Mouse (Mus musculus): ENCODE data around the gene Resf1. TPM values are rescaled to one million over a fixed set of nuclear protein-coding genes. Genes with fewer than 3 reads are reported as not detected.
"Not testable (repeated sequence)": the region's sequence is repeated elsewhere in the genome, so short reads cannot be mapped to it uniquely, and the experiment has no call there.

Resf1 gene
- total RNA-seq (2021) = 10 to 100 TPM; 13.3 to 14.5 TPM
- long read RNA-seq, experiment 1, partial matches to known transcripts = 0 of 1 reads
- long read RNA-seq, experiment 1, other reads (novel, unspliced or antisense) = 1 of 1 reads
- long read RNA-seq, experiment 2, partial matches to known transcripts = 0 of 7 reads
- long read RNA-seq, experiment 2, other reads (novel, unspliced or antisense) = 7 of 7 reads

GRCm38 (mm10) chr6:149308956-149309932 lies at the start of gene Resf1:
Gene Resf1 (plus strand): TSS chr6:149309414.
- peak; percentile 85 to 87 for DNase-seq
- intact Hi-C loops (cut with DNase I) = loop anchor here (10.0 kb wide), 1 partner anchor 364 kb away; the partner anchor contains the start of gene Sinhcaf

DNA sequence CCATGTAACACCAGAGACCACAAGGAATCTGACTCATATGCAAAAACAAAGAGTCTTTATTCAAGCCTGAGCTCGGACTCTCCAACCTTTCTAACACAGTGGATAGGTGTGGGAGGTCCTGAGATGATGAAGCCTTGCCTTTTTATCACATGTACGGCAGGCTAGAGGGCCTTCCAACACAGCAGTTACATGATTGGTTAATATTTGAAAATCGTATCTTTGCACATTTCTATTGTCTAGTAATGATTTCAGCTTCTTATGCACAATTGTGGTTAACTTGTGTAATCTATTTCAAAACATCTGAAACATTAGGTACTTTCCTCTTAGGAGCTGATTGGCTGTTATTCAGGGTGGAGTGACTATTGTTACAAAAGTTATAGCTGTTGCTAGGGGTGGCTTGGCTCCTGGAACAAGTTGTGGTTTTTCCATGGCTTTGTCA lies 48.4 kb upstream of the Resf1 start:
- intact Hi-C loops (cut with DNase I) = no loop called here
- DNase-seq = no peak

DNA sequence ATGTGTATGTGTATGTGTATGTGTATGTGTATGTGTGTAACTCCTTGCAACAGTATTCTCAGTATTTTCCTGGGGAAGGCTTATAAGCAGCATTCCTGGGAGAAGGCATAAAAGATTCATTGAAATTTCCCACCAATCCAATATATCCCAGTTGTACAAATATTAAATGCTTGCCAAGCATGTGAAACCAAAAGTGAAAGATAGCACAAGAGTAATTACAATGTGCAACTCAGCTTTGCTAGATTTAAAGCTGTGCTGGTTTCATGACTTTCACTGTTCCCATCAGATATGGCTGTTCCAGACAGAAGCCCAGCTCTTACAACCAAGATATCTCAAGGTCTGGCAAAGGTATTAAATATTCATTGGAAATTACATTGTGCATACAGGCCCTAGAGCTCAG lies 41.3 kb upstream of the Resf1 start:
- no peak for DNase-seq
- intact Hi-C loops (cut with DNase I) = no loop called here

DNA sequence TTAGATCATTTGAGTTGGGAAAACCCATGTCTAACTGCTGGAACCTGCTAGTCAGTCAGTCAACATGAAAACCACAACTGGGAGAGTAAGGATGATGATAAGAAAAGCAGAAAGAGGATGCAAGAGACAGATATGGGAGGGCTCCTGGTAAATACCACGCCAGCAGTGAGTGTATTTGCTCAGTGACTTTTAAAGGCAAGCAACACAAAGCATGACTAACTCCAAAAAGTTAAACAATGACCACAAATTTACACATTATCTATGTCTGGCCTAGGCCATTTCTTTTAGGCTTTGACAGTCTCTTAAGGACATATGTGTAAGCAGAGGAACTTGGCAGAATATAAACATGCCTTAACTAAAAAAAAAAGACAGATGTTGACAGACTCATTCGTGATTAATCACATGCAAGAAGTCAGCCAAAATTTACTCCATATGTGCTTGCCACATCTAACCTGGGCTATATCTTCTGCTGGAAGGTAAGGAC lies 30.9 kb upstream of the Resf1 start:
- DNase-seq = no peak
- intact Hi-C loops (cut with DNase I) = no loop called here

DNA sequence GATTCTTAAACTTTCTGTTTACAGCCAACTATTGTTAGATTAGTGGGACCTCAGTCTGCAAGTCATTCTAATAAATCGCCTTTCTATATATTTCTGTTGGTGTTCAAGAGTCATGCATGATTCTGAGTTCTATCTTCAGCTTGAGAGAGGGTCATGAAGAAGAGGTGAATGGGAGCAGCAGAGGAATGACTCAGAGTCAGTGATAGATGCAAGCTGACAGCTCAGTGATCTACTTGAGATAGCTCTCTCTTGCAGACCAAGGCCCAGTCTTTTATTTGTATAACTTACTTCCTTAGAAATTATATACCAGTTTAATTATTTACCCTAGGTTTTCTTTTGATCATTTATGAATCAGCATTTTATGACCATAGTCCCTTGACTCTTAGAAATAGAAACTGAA lies 30.3 kb upstream of the Resf1 start:
- intact Hi-C loops (cut with DNase I) = no loop called here
- no peak for DNase-seq

GRCm38 (mm10) chr6:149280511-149280910 lies 28.7 kb upstream of the Resf1 start:
- no peak for DNase-seq
- intact Hi-C loops (cut with DNase I) = no loop called here

DNA sequence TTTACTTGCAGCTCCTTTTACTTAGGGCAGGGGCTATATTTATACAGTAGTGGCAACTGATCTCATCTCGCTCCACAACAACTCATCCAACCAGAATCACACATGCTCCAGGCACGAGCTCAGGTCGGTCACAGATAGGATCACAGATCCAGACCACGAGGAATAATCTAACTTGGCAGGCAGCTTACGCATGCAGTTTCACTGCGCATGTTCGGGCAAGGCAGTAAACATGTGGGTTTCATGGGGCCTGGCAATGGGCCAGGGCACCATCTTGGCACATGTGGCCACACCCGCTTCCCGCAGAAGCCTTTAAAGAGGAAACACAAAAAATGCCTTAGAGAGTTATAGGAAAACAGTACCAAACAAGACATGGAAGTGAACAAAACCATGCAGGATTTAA lies 21.0 kb upstream of the Resf1 start:
- DNase-seq; intact Hi-C loops (cut with DNase I): not testable (repeated sequence)

GRCm38 (mm10) chr6:149303231-149303630 lies 6.0 kb upstream of the Resf1 start:
- DNase-seq = not testable (repeated sequence)
- intact Hi-C loops (cut with DNase I) = loop anchor here (10.0 kb wide), 1 partner anchor 358 kb away; the partner anchor contains the start of gene Sinhcaf

DNA sequence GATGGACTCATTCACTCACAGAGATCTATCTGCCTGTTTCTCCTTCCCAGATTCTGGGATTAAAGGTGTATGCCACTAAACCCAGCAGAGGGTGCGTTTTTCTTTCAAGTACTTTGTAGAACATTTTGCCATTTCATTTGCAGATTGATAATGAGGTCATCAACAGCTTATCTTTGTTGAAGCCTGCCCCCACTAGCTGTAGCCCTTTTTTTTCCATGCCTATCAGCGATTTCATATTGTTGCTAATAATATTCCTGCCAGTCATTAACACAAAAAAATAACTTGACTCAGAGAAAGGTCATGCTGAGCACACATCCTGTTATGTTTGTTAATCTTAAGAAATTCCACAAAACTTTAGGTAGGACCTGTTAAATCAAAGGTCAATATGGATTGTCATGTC lies 2.1 kb upstream of the Resf1 start:
- no peak for DNase-seq
- intact Hi-C loops (cut with DNase I) = loop anchor here (10.0 kb wide), 1 partner anchor 362 kb away; the partner anchor contains the start of gene Sinhcaf

DNA sequence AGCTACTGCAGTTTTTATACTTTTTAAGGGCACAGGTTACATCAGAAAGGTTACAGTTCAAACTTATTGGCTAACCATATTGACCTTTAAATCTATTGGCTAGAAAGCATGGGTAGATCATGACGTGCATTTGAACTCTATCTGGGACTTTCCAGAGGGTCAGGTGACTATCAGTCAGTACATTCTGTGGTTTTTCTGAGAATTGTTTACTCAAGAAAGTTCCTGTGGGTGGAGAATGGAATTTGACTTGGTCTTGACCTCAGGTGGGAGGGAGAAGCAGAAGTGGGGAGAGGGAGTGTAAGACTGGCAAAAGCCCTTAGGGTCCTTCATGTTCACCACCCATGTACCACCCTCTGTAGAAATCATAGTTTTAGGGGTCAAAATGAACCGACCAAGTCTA lies 1.4 kb upstream of the Resf1 start:
- intact Hi-C loops (cut with DNase I) = loop anchor here (10.0 kb wide), 1 partner anchor 363 kb away; the partner anchor contains the start of gene Sinhcaf
- DNase-seq = no peak

GRCm38 (mm10) chr6:149310226-149310625 lies 1.0 kb downstream of the Resf1 start:
- no peak for DNase-seq
- intact Hi-C loops (cut with DNase I) = loop anchor here (5.0 kb wide), 1 partner anchor 123 kb away; the partner anchor contains the start of gene Amn1

- intact Hi-C loops (cut with DNase I) = loop anchor here (5.0 kb wide), 1 partner anchor 124 kb away; the partner anchor contains the start of gene Amn1
- DNase-seq = no peak
Measured at GRCm38 (mm10) chr6:149311044-149311443, 1.8 kb downstream of the Resf1 start.

- intact Hi-C loops (cut with DNase I) = loop anchor here (5.0 kb wide), 1 partner anchor 124 kb away; the partner anchor contains the start of gene Amn1
- no peak for DNase-seq
Measured at GRCm38 (mm10) chr6:149311778-149312177, 2.6 kb downstream of the Resf1 start.

DNA sequence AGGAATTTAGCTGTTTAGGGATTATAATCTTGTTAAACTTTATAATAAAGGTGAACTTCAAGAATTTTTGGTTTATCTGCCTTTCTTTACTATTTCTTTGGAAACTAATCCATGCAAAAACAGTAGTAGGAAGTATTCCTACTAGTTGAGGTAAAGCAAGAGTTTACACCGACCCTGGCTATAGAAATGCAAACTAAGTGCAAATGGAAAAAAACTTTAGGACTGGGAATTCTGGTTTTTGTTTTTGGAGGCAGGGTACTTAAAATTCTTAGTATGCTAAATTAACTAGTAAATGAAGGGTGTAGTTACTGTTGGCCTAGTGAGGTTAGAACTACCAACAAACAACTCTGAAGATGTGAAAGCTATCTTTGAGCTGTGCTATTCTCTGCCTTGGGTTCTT lies 3.0 kb downstream of the Resf1 start:
- intact Hi-C loops (cut with DNase I) = loop anchor here (5.0 kb wide), 1 partner anchor 125 kb away; the partner anchor contains the start of gene Amn1

DNA sequence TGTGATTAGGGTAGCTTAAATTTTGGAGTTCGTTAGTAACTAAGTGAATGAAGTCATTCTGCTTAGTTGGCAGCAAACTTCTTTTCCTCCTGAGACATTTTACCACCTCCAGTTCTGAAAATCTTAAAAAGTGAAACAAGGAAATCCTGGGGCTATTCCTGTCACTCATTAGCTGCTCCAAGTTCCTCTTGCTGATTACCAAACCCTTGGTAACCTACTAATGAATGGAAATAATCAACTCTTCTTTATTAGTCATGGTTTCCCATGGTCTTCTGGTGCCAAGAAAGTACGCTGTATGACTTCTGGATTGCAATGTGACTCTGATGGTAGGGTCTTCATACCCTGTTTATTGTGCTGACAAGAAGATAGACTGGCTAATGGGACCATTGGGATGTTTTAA lies 5.7 kb downstream of the Resf1 start:
- DNase-seq = no peak
- intact Hi-C loops (cut with DNase I) = loop anchor here (5.0 kb wide), 1 partner anchor 128 kb away; the partner anchor contains the start of gene Amn1

More for the DNA sequence above, 3.0 kb downstream of the Resf1 start:
- no peak for DNase-seq

DNA sequence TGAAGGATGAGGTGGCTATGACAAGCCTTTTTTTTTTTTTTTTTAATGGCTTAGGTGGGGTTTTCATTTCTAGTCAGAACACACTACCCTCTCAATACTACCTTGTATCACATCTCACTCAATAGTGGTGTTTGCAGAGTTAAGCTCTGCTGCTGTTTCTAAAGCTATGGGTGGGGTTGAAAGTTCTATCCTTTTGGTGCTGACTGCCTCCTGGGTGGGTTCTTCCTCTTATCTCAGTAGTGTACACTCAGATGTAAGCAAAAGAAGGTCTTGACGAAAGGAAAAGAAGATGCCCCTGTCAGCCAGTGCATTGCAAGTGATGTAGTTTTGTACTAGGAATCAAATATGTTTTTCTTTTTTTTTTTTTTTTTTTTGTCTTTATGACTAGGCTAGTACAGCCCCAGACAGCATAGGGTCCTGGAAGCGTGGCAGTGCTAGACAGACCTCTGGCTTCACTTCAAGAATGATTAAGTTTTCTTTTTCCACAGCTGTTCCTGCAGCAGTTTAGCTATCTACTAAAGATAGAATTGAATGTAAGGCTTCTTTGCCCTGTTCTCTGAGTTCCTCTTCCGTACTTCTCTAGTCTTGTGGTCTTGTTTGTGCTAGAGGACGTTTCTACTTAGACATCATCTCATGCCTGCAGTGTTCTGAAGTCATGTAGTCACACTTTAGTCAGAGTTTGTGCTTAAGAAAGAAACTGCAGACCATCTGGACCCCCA lies 14.5 kb downstream of the Resf1 start:
- intact Hi-C loops (cut with DNase I) = no loop called here
- DNase-seq = no peak

DNA sequence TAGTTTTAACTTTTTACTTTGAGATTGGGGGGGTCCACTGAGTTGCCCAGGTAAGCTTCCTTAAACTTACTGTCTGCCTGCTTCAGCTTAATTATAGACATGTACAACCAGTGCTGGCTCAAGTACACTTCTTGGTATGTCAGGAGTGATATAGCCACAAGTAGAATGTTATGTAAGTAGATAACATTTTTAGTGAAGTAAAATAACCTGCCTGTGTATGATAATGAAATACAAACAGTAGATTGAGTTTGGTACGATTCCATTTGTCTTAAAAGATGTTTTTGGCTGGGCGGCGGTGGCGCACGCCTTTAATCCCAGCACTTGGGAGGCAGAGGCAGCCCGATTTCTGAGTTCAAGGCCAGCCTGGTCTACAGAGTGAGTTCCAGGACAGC lies 15.0 kb downstream of the Resf1 start:
- no peak for DNase-seq
- intact Hi-C loops (cut with DNase I) = no loop called here

DNA sequence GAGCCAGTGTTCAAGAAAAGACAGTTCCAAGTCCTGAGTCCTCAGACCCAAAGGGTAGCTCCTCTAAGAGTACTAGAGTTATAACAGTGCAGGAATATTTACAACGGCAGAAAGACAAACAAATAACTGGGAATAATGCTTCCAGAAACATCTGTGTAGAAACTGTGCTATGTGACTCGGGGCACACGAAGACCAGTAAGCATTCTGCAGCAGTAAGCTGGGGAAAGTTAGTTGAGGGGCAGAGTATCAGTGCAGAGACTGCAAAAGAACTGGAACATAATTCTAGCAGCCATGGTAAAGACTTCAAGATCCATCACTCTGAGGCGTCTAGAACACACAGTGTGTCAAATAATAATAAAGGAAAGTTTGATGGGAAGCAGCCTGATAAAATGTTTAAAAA lies 19.9 kb downstream of the Resf1 start:
- DNase-seq = no peak
- intact Hi-C loops (cut with DNase I) = no loop called here

- intact Hi-C loops (cut with DNase I) = no loop called here
- DNase-seq = no peak
Measured at GRCm38 (mm10) chr6:149330332-149330731, 21.1 kb downstream of the Resf1 start.

GRCm38 (mm10) chr6:149333036-149333435 lies 23.8 kb downstream of the Resf1 start:
- intact Hi-C loops (cut with DNase I) = no loop called here
- DNase-seq = no peak
